Mouse (Mus musculus) thymus, adult 2 months (tissue): ENCODE measurements around the gene Zyg11b.

Source experiments
- CTCF ChIP-seq: fragments of 200-500 bp; IDR thresholded peaks from 2 replicates; pipeline ENCODE4 v1.5.1; 2012; ENCODE audit warnings: mild to moderate bottlenecking, control low read depth, low read length, moderate library complexity, borderline replicate concordance; ENCODE audit not compliant: control insufficient read depth, poor library complexity, insufficient read depth; ENCODE audit errors: extremely low read depth
- POLR2A ChIP-seq: fragments of 200-500 bp; IDR thresholded peaks from 2 replicates; pipeline ENCODE4 v1.6.1; 2012; ENCODE audit warnings: mild to moderate bottlenecking, low read length, control low read depth, moderate library complexity; ENCODE audit not compliant: control insufficient read depth, poor library complexity, insufficient read depth; ENCODE audit errors: extremely low read depth

DNA sequence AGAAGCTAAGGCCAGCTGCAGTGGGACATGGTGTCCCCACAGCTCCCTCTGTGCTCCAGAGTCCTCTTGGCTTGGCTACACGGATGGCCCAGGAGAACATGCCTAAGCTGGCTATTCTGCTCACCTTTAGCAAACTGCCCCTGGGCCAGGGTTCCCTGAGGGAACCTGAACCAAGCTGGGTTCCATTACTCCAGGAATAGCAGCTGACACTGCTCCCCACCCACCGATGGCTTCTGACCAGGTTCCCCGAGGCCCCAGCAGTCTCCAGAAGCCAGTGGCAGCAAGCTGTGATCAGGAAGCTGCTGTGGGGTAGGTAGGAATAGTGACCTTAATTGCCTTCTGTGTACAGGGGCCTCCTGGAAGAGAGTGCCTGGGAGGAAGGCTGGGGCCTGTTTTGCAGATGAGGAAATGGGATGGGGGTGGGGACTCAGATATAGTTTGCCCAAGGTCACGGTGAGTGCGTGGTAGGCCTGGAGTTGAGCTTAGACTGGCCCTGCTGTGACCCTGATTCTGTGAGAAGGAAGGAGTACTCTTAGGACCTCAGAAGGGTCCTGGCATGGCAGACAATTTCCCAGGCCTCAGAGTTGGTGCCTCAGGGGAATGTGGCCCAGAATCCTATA, 47.5 kb upstream of the Zyg11b start:
- TF ChIP-seq POLR2A (no peak), CTCF (no peak)
